Mouse (Mus musculus) inflammation-experienced regulatory T-cells, adult 6 months (primary cell): Measurements from ENCODE around the gene Adrm1. TPM values are rescaled to one million over a fixed set of nuclear protein-coding genes. Genes with fewer than 3 reads are reported as not detected.

Source experiments
- ATAC-seq: one replicate; pipeline ENCODE4 v1.8.0; 2017
- polyA plus RNA-seq, 3 experiments: library from polyadenylated mRNA; unstranded; fragments of 100-300 nt; shearing (Covaris generic); gene quantifications; one replicate each; pipeline ENCODE4 v1.2.1; 2017

Adrm1 gene
- polyA plus RNA-seq, 3 experiments from 2014 or later: 85.6 to 103 (median 86.1) TPM

DNA sequence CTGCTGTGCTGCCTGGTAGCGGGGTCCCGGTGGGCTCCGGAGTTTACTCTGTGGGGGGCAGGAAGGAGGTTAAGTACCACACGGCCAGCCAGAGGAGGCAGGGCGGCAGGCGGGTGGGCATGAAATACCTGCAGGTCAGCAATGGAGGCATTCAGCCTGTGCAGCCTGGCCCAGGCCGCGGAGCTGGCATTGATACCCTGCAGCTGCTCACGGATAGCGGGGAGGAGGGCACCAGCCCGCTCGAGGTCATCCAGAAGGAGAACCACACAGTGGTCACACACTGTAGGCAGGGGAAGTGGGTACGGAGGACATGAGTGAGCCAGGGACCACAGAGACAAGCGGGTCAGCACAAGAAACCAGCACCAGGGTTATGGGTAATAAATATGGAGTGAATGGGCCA lies 14.4 kb downstream of the Adrm1 start:
- ATAC-seq: no peak

DNA sequence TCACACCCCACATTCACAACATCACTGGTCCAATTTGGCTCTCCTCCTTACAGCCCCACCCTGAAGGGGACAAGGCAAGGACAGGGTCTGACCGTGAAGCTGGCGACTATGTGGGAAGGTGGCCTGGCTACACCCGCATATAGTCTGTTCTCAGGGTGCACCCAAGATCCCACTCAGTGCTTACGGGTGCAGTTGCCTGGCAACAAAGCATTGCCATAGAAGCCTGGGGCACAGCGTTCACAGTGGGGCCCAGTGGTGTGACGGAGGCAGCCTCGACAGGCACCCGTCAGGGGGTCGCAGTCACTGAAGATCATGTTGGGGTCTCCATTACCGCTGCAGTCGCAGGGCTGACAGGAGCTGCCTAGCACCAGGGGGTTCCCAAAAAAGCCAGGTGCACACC lies 16.1 kb downstream of the Adrm1 start:
- ATAC-seq: no peak

DNA sequence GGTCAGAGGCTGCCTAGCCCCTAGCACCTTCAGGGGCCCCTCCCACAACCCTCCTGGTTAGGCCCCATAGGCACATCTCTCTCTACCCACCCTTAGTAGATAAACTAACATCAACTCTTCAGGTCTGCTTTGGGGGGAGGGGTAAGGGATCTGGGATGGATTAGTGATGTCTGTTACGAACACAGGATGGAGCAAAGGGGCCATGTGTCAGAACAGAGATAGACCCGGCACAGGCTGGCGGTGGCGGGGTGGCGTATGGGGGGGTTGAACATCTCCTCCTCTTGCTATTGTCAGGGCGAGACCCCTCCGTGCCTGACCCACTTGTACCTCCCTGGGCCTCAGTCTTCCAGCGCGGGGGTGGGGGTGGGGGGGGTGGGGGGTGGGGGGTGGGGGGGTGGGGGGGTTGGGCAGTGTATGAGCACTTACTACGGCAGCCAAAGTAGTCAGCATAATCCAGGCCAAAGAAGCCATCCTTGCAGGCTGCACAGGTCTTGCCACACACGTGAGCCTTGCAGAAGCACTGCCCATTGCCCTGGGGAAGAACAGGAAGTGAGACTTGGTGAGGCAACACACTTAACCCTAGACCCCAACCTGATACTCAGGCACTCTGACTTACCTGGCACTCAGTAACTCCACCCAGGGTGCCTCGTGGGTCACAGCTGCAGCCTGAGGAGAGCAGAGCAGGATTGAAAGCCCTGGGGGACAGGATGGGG lies 25.5 kb downstream of the Adrm1 start:
- ATAC-seq: no peak

DNA sequence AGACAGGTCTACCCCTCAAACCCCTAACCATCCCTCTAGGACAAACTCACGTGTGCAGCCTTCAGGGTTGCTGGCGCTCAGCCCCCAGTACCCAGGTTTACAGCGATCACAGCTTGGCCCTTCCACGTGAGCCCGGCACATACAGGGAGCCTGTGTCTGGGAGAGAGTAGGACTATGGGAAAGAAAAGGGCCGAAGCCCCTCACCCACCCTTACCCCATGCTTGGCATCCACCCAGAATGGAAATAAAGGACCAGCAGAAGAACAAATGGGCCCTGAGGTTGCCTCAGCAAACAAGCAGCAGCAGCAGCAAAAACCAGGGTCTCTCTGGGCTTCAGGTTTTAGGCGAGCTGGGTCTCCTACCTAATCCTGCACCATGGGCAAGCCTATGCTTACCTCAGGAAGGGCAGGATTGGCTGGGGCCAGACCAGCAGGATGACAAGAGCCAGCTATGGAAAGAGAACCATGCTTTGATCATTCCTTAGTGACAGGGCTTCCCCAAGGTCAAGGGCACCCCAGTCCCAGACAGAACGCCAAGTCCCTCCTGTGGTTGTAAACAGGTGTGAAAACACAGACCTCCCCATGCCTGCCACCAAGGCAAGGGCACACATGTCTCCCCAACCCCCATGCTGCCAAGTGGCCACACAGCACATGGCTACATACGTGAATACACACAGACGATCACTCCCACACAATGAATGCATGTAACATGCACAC lies 26.2 kb downstream of the Adrm1 start:
- no peak for ATAC-seq

- no peak for ATAC-seq
Observed at GRCm38 (mm10) chr2:180198782-180199181, 27.5 kb downstream of the Adrm1 start.

DNA sequence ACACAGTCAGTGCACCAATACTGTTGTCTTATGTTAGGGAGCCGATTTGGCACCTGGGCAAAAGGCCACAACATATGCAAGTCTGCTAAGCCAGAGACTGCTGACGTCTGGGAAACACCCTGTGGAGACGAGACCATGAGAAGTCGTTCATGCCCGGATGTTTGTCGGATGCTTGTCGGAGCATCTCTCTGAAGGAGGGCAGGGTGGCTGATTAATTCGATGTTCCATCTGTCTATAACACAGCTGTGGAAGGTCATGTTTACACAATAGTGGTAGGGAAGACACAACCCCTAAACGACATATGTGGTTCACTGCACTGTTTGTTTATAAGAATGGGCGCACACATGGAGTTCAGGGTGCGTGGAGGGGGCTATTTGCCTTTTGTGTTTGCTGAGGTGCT lies 29.4 kb downstream of the Adrm1 start:
- ATAC-seq: no peak

DNA sequence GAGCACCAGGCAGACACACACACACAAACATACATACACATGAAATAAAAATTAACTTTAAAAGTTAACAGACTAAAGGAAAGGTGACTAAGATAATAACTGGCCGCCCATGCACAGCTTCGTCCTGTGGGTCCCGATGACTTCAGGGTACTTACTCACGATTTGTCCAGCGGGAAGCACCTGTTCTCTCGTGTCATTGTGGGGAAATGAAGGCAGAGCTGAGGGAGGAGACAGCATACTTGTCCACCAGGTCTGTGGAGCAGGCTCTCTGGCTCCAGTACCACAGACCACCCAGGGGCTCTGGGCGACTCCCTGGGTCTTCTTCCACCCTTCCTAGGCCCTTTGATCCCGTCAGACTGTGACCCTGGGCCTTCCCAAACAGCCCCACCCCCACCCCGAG lies 30.0 kb downstream of the Adrm1 start:
- no peak for ATAC-seq

- no peak for ATAC-seq
Observed at GRCm38 (mm10) chr2:180202263-180202662, 31.0 kb downstream of the Adrm1 start.

DNA sequence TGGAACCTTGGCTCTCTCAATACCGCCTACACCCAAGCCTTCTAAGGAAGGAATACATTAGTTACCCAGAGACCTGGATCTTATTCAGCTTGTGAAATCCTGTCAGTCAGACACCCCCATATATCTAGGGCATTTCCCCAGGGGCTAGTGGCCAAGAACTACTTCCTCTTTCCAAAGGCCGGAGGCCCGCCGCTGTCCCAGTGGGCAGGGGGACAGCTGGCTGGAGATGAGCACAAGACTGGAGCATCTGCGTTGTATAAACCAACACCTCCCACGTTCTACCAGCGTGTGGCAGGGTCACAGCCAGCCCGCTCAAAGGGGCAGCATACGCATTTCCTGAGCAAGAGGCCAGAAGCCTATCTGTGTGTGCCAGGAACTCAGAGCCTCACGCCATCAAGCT lies 31.5 kb downstream of the Adrm1 start:
- ATAC-seq: no peak

- no peak for ATAC-seq
Observed at GRCm38 (mm10) chr2:180204501-180204900, 33.2 kb downstream of the Adrm1 start.

- ATAC-seq: no peak
Observed at GRCm38 (mm10) chr2:180205083-180205955, 34.0 kb downstream of the Adrm1 start.

DNA sequence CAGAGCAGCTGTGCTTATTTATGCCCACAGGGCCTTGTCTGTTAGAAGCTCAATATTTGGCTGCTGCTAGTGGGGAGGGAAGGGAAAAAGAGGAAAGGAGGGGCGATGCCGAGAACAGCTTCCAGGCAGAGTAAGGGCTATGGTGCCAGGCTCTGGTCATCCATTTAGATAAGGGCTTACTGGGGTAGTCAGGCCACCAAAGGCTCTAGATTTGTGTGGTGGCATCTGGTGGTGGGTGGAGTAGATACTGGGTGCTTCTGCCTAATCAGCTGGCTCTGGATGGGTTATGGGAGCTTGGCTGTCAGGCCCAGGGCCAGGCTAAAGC lies 34.6 kb downstream of the Adrm1 start:
- no peak for ATAC-seq

GRCm38 (mm10) chr2:180207840-180208239 lies 36.6 kb downstream of the Adrm1 start:
- ATAC-seq: no peak

GRCm38 (mm10) chr2:180208976-180209375 lies 37.7 kb downstream of the Adrm1 start:
- ATAC-seq: no peak

GRCm38 (mm10) chr2:180212255-180212654 lies 41.0 kb downstream of the Adrm1 start:
- ATAC-seq: no peak

- no peak for ATAC-seq
Observed at GRCm38 (mm10) chr2:180214352-180214978, 43.2 kb downstream of the Adrm1 start.

DNA sequence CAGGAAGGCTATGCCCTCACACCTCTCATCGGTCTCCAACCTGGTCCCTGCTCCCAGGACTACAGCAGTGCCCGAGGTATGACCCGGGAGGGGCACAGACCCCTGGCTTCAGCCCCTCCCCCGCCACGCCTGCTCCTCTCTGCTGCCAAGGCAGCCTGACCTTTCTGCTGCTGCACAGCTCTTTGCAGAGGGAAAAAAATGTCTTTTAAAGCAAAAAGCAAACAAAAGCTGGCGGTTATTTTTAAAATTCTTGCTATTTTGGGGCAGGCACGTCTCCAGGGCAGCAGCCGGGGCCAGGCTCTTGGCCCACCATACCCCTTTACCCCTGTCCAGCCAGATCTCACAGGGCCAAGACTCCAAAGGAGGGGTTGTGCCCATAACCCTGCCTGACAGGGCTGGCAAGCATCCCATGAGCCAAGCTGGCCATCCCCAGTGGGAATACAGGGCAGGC lies 43.8 kb downstream of the Adrm1 start:
- ATAC-seq: no peak

DNA sequence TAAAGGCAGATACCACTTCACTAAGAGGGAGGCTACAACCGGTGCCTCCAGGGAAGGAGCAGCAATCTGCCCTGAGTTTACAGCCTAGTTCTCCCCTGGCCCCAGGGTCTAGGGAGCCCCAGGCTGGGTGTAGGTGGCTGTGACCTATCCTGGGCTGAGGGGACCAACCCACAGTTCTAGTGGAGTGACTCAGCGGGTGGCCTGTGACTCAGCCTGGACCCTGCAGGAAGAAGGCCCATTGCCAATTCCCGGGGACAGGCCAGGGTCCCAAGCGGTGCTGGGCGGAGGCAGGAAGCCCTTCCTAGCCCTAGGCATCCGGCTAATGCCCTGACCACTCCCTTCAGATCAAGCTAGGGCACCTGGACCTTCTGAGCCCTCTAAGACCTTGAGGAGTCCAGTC lies 44.7 kb downstream of the Adrm1 start:
- ATAC-seq: no peak

GRCm38 (mm10) chr2:180216921-180217320 lies 45.6 kb downstream of the Adrm1 start:
- no peak for ATAC-seq

GRCm38 (mm10) chr2:180217587-180217986 lies 46.3 kb downstream of the Adrm1 start:
- ATAC-seq: no peak

DNA sequence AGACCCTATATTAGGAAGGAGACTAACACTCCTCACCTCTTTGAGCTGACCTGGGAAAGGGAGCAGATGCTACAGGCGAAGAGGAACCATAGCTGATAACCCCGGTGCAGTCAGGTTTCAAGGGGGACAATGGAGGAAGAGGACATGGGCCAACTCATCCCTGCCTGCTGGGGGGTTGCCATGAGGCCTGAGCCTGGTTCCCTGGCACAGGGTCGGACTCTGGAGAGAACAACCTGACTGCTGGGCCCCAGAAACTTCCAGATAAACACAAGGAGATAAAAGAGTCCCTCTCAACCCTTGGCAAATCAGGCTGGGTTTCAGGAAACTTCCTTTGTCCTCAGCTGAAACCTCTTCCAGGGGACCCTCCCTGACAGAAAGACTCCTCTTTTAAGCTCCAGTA lies 47.0 kb downstream of the Adrm1 start:
- no peak for ATAC-seq

GRCm38 (mm10) chr2:180218677-180219076 lies 47.4 kb downstream of the Adrm1 start:
- no peak for ATAC-seq
